Mouse (Mus musculus): ENCODE data around the gene Gm49337. TPM values are rescaled to one million over a fixed set of nuclear protein-coding genes. Genes with fewer than 3 reads are reported as not detected.

Gm49337 gene
- total RNA-seq, 4 experiments from 2014 or later, result not detected

DNA sequence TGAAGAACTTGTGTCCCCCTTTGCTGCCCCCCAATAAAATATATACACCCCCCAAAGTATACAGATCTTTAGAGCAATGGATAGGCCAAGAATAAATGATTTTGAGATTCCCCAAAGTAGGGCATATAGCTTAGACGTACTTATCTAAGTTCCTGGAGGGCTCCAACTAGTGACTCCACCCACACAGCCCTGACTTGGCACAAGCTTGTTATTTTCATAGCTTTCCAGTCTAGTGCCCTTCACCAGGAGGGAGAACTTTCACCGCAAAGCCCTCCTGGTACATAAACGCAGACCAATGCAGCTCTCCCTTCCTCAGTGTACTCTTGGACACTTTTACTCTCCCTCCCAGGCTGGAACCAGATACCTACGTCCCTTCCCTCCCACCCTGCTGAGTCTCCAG lies 11.0 kb upstream of the Gm49337 start:
- no peak for DNase-seq (ENCODE audit: low spot score)

DNA sequence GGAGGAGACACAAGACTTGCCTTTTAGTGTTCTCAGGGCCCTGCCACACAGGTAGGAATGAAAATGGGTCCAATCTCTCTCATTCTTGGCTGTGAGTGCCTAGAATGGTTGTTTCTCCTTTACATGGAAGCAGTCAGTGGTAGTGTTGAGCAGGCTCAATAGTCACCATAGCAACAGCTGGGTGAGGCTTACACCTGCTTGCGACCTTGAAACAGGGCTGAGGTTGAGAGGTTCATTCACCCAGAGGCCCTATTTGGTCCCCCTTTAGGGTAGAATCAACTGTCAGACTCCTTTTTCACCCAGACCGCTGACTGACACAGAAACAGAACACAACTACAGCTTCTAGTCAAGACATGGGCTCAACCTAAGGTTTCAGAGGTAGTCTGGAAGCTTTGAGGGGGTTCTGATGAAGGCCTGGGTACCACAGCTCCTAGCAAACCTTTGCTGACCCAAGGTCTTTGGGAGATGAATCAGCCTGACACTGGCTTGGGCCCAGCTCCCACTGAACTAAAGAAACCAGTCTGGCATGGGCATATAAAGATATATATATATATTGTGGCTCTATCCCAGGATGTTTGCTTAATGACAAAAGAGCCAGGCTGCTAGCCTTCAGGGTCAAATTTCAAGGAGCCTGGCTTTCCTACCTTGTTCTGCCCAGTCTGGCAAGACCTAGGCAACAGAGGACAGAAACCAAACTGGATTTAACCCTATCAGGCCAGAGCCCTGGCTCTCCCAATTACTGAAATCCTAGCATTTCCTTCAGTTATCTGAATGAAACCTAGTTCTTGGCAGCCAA lies 8.2 kb upstream of the Gm49337 start:
- no peak for DNase-seq (ENCODE audit: low spot score)

DNA sequence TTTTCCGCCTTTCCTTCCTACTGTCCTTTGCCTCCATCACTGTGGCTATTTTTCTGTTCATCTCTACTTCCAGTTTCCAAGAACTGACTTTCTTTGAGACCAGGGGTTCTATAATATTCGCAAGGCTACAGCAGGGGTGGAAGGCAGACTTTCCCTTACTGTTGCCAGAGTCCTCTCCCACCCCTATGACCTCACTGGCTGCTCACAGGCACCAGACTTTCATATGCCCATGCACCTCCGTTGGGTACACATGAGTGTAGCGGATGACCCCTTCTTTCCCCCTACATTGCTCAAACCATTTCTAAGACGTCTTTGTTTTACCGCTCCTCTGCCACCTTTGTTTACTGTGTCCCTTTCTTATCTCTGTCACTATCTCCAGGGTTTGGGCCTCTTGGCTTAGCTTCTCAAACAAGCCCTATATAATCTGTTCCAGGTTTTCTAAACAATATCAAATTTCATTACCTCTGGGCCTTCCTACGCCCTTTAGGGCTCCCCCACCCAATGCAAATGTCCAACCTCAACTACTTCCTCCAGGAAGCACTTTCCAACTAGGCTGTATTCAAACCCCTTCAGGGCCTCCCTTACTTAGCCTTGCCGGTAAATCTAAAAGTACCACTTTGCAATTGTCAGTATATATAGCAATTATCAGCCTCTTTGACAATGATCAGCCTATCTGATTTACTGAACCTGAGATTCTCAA lies 7.3 kb upstream of the Gm49337 start:
- no peak for DNase-seq (ENCODE audit: low spot score)

DNA sequence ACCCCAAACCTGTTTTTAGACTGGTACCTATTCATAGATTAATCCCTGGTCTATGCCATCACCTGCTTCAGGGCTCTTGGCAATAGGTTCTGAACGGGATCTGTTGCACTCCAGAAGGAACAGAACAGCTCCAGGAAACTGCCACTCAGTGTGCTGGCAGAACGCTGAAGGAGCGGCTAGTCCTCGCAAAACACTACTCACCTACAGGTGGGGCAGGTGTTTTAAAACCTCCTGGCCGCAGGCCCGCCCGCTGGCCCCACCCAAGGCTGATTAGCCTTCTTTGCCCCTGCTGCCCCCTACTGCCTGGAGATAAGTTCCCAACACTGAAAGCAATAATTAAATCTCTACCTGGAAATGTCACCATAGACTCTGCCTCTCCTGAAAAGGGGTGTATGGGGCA lies 5.8 kb upstream of the Gm49337 start, which contains the start of gene Tspan1:
Gene Tspan1 (minus strand): TSS at position 198 of the 400 bp plus-strand sequence.
- DNase-seq (ENCODE audit: low spot score), result no peak

DNA sequence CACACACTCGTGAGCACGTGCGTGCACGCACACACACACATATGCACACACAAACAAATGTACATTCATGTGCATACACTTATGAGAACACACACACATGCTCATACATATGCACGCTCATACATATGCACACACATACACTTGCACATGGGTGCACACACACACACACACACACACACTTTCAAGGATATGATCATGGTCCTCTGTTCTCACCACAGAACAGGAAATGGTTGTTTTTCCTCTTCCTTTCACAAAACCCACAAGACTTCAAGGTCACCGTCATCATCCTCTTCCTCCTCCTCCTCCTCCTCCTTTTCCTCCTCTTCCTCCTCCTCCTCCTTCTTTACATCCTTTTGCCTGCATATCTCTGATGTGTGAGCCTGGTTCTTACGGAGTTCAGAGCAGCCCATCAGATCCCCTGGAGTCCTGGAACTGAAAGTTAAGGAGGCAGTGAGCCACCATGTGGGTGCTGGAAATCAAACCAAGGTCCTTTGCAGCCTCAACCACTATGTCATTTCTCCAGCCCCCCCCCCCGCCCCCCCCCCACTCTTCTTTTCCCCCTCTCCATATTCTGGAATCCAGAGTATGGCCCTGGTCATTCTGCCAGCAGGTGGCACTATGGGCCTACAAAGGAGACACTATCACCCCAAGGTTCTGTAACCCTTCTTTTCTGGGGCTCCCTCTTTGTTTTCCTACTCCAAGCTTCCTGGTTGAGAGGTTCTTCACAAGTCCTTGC lies 4.4 kb upstream of the Gm49337 start:
- peak; percentile 66 for DNase-seq (ENCODE audit: low spot score)

DNA sequence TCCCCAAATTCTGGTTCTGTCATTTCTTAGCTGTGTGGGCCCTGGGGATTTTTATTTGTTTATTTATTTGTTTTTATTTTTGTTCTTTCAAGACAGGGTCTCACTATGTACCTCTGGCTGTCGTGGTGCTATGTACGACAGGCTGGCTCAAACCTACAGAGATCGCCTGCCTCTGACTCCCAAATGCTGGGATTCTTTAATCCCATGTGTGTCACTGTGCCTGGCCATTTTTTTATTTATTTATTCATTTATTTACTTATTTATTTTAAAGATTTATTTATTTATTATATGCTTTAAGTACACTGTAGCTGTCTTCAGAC lies 3.9 kb upstream of the Gm49337 start:
- DNase-seq (ENCODE audit: low spot score), result no peak

DNA sequence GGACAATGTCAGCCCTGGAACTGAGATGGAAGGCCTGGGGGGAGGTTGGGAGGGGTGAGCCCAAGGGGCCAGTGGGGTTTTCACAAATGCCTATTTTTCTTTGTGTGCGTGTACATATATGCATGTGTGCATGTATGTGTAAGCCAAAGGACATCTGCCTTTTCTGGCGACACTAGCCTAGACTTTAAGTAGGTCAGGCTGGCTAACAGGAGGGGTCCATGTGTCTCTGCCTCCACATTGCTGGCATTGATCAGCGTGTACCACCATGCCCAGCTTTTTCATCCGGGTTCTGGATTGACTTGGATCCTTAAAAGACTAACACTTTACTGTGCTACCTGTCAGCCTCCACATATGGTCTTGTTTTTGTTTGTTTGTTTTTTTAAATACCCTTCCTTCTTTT lies 568 bp downstream of the Gm49337 start:
- DNase-seq (ENCODE audit: low spot score), result no peak

DNA sequence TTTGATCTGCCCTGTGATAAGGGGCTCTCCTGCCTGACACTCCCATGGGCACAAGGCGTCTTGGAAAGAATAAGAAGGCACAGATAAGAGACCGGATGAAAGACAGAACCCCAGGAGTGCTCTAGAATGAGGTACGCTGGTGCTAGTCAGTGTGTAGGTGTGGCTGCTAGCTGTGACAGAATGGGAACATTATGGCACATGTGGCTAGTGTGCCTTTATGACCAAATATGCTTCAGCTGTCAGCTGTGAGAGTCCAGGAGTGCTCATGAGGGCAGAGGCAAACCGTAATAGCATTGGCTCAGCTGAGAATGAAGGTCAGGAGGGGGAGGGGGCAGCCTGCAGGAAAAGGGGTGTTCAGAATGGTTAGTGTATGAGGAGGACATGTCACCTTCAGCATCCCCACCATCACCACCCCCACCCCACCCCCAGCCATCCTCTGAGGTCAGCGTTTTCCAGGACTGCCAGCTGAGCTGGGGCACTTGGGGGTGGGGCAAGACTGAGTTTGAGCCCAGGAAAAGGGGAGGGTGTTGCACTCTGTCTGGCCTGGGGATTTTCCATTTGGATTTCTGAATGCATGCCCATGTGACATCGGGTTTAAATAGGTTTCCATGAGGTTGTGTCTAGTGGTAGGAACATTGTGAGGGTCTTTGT lies 1.4 kb downstream of the Gm49337 start:
- no peak for DNase-seq (ENCODE audit: low spot score)

DNA sequence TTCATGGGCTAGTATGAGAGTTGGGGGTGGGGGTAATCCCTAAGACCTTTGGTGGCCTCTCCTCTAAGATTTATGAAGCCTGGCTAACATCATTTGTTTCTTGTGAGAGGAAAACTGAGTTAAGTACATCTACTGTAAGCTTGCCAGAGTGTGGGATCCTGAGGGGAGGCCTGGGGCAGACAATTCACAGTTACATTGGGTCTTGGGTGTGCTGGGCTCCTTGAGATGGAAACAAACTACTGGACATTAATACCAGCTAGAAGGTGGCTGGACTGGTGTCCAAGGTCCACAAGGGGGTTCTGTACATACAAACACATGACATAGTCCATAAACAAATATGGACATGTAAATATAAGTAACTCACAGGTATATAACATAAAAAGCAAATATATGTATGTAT lies 2.0 kb downstream of the Gm49337 start:
- DNase-seq (ENCODE audit: low spot score), result no peak

DNA sequence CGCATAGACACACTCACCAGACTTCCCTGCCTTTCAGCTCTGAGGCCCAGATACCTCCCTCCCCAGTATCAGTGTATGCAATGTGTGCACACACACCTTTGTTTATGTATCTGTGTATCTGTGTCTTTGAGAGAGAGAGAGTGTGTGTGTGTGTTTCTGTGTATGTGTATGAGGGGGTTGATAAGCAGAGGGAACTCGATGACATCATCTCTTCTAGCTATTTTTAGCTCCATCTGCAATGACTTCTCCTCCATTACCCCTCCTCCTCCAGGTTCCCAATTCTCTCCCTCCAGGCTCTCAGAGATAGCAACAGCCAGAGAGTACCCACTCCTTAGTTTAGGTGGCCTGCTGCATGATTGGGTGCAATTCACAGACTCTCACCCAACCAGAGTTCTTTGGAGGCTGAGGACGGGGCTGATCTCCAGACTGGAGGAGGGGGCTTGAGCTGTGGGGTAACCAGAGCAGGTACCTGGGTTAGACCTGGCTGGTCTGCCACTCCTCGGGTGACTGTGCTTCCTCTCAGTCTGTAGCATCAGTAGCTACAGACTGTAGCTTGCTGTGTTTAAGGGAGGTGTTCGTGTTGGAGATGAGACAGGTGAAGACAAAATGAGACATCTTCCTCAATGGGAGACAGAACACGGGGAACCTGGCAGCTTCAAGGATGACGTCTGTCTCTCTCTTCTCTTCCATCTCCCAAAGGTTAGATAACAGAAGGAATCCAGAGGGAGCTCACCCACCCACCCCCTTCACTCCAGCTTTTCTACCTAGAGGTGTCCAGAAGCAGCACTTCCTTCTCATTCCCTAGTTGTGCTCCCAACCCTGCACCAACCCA lies 2.7 kb downstream of the Gm49337 start:
- peak; percentile 10 for DNase-seq (ENCODE audit: low spot score)

DNA sequence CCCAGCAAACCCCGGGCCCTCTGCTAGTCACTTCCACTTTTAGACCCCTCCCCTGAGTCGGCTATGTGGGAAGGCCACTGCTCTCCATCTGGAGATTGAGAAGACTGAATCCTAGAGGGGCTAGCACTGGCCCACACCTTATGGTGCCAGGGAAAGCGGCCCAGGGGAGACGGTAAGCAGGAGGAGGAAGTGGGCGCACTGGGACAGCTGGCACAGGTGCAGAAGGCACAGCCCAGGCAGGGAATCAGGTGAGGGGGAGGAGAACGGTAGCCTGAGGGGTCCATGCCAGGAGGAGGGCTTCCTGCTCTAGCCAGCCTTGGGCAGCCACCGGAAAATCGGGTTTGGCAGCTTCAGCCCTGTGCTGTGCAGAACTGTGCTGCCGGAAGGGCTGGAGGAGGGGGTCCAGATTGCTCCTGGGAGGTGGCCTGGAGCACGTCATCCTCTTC lies 3.4 kb downstream of the Gm49337 start:
- DNase-seq (ENCODE audit: low spot score), result peak; percentile 76

DNA sequence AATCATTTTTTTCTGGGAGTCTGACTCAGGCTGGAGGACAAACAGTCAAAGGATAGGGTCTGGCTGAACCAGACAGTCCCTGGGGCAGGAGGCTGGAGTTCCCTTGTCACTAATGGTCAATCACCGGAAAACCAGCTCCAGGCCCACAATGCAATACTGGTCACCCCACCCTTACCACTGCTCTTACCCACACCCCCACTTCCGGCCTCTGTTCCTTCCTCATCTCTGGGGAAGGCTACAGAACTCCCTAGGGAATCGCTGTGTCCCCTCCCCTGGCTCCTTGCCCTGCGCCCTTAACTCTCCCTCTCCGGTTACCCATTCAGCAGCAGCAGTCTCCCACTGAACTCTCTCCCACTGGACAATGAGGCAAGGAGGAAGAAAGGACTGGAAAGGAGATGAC lies 4.0 kb downstream of the Gm49337 start:
- peak; percentile 93 for DNase-seq (ENCODE audit: low spot score)

DNA sequence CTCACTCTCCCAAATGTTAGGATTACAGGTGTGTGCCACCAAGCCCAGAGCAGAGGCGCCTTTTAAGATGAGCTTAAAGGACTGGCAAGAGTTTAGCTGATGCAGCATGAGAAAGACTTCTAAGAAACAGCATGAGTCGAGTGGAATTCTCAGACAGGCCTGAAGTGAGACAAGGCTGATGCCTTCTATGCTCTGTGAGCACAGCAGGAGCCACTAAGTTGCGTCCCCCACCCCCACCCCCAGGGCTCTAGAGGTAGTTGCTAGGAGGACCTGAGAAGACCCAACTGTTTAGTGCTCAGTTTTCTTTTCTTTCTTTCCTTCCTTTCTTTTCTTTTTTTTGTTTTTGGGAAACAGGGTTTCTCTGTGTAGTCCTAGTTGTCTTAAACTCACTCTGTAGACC lies 8.9 kb downstream of the Gm49337 start:
- DNase-seq (ENCODE audit: low spot score), result no peak

DNA sequence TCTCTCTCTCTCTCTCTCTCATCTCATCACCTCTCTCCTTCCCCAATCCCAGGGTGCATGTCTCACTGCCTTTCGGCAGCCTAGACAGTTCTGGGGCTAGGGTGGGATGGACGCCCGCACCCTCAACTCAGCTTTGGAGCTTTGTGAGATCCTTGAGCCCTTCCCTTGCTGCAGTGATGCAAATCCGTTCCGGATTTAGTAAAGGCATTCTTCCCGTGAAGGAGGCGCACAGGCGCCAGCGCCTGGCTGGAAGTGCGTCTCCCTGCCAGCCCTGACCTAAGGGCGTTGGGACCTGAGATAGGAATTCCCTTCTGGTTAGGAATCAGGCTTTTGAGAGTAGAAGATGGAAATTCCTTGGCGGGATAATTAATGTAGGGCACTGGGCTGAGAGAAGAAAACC lies 9.6 kb downstream of the Gm49337 start:
- DNase-seq (ENCODE audit: low spot score), result peak; percentile 62

DNA sequence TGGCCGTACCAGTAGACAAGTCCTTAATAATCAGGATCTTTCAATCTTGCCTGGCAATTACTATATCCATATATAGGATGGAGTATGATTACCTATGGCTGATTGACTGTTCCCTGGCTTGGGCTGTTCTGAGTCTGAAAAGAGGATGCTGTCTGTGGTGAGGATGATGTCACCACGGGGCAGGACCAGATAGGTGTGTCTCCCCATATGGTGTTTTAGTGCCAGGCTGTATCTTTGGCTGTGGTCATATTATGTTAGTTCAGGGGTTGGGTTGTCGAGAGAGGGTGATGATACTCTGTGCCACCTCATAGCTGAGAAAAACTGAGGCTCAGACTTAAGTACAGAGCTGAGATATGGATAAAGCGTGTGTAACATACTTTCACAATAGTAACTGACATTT lies 11.9 kb downstream of the Gm49337 start:
- no peak for DNase-seq (ENCODE audit: low spot score)

DNA sequence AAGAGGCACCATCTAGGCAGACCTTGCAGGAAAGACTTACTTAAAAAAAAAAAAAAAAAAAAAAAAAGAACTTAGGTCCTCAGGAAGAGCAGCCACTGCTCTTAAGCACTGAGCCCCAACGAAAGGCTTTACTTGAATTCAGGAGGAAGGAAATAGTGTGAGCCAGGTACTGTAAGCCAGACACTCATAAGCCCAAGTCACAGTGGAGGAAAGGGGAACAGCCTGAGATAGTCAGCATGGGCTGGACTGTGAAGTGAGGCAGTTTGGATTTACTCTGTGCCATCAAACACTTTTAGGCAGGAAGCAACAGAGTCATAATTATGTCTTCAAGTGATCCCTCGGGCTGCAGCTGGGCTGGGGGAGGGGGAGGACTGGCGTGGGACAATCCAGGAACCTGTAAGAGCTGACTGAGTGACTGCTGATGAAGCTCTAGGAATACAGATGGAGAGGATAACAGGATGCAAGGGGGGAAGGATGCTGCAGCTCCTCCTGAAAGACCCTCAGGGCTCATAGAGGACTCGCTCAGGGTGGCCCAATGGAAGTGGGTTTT lies 19.2 kb downstream of the Gm49337 start:
- DNase-seq (ENCODE audit: low spot score), result peak; percentile 9

DNA sequence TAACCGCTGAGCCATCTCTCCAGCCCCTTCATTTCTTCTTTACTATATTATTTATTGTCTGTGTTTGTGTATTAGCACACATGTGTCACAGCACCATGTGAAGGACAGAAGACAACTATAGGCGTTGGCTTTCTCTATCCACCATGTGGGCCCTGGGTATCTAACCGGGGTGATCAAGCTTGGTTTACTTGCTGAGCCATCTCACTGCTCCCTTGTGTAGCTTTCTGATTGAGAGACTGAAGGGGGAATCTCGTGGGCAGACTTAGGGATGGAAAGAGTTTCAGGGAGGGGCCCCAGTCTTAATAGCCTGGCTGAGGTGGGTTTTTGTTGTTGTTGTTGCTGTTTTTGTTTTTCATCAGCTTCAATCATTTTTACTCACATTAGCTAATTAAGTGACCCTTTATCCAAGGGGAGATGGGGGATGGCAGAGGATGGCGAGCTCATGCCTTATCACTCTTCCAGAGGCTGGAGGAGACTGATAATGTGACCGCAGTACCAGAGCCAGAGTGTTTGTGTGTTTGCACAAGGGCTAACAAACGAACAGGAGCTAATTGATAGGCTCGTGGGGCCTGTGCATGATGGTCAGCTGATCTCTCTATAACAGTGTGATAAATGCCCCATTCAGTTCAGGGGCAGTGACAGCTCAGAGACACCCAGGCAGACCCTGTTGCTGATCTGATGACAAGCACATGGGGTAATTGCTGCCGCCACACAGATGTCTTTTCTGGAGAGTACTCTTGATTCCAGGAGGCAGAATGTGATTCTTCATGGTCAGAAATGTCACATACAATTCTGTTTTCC lies 20.6 kb downstream of the Gm49337 start:
- DNase-seq (ENCODE audit: low spot score), result no peak

DNA sequence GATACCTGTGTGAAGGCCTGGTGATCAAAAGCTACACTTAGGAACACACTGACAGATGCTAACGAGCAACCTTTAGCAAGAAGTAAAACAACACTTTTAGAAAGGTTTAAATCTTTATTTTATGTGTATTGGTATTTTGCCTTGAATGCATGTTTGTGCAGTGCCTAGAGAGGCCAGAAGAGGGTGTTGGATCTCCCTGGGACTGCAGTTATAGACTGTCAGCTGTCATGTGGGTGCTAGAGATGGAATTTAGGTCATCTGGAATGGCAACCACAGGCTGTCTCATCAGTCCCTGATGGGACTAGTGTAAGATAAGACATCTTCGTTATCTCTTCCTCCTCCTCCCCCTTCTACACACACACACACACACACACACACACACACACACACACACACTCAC lies 25.2 kb downstream of the Gm49337 start:
- DNase-seq (ENCODE audit: low spot score), result no peak

DNA sequence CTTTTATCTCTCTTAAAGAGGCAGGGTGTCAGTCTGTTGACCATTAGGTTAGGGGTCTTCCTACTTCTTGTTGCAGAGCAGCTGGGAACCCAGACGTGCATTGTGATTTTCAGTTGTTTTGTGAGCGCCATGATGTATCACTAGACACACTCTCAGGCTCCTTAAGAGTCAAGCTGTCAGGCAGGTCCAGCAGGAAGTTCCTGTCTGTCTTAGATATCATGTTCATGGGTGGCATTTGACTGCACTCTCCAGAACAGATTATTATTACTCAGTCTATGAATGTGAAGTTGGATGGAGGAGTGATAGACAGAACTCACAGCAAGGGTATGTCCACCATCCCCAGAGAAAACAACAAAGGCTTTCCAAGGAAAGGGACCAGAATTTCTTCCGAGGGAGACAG lies 31.2 kb downstream of the Gm49337 start:
- DNase-seq (ENCODE audit: low spot score), result no peak

DNA sequence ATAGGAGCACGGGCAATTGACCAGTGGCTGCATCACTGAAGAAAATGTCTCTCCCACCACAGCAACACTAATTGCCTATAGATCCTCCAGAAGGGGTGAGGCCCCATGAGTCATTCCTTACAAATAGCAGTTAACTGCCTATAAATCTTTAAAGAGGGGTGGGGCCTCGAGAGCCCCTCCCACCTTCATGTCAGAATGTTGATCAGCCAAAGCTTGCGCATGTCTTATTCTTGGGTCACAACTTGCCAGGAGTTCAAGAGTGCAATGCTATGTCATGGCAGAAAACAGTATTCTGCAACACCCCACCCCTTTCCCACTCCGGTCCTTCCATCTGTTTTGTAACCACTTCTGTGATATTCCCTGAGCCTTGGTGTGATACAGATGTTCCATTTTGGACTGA lies 33.3 kb downstream of the Gm49337 start:
- no peak for DNase-seq (ENCODE audit: low spot score)
